Mouse (Mus musculus): ENCODE results near the gene Kif21a.

DNA sequence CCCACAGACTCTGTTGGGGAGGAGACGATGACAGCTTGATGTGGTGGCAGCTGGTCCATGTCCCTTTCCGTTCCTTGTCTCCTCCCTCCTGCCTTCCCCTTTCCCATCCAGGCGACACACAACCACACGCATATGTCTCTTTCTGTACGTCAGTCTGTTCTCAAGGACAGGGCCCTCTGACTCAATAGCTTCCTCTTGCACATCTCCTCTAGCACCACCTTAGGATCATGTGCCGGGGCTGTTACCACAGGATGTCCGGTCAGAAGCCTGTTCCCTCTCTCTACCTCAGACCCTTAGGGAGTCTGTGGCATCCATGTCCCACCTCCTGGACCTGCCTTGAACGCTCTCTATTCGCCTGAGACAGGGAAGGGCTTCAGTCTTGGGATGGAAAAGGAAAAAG is 153.3 kb downstream of the Kif21a start:
- TF ChIP-seq CTCF (IDR thresholded peaks at IDR 0.05; ENCODE audit: low read depth) = no peak
- TF ChIP-seq EP300 (optimal IDR thresholded peaks at IDR 0.05) = no peak
